Mouse (Mus musculus): ENCODE data around the gene Plcxd3. TPM values are rescaled to one million over a fixed set of nuclear protein-coding genes. Genes with fewer than 3 reads are reported as not detected.
A peak's percentile ranks its signal among the peaks of the same experiment; 100 is the strongest.

Plcxd3 gene
- polyA plus RNA-seq, 1 experiment from 2014 or later: 3.6 TPM

DNA sequence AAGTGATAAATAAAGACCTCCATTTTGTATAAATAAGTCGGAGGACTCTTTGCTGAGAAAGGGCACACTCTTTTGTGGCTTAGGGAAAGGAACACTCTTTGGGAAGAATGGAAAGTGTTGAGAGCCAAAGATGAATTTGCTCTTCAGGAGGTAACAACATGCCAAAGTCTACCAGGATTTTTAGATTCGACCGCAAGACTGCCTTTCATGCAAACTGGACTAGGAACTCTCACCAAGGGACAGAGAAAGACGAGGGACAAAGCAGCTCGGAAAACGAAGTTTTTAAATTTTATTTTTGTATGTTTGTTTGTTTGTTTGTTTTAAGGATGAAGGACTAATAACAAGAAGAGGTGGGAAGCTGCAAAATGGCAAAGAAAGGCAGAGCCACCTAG is 264 bp upstream of the Plcxd3 start:
- Histone ChIP-seq H3K36me3 (ENCODE audit: control insufficient read depth, insufficient read depth, low read length) (no peaks in the 10 kb centered on the region), H3K4me3 (ENCODE audit: low read depth, low read length) (peak overlapping the region; percentile 43), H3K4me2 (ENCODE audit: low read depth, low read length) (peak overlapping the region; percentile 59), H3K9me3 (ENCODE audit: control insufficient read depth, low read length) (no peaks in the 10 kb centered on the region), H3K27me3 (replicated peaks; ENCODE audit: control insufficient read depth, insufficient read depth, low read length) (peaks cover 5% of the 10 kb centered on the region; the same call in 1 of the 2 replicates), H3K4me1 (ENCODE audit: control insufficient read depth, insufficient read depth, low read length) (no peaks in the 10 kb centered on the region), H3K9ac (ENCODE audit: low read depth, low read length) (peak overlapping the region; percentile 38; the same call in 1 of the 2 replicates), H3K27ac (replicated peaks; ENCODE audit: low read depth, low read length) (no peak overlapping the region)
- ATAC-seq (ENCODE audit: low read depth): no peak
- WGBS: 25% methylated on average over 6 of the region's 6 CpGs
- no peak for DNase-seq (ENCODE audit: low spot score)

DNA sequence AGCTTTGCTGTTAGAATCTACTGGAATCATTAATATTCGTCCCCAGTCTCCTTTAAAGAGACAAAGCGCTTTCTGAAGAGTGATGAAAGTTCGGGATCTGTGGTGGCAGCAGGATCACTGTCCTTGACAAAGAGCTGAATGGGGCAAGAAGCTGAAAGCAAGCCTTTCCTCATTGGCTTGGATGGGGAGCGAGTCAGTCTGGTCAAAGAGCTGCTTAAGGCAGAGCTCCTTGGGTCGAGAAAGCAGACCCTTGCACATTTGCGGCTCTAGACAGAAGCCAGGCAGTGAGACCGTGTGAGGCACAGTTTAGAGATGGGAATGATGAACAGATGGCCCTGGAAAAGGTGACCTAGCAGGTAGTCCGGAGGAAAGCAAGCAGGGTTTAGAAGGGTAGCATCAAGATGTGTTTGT is 935 bp downstream of the Plcxd3 start:
- H3K27ac ChIP-seq (replicated peaks; ENCODE audit: low read depth, low read length): no peak overlapping the region
- H3K36me3 ChIP-seq (ENCODE audit: control insufficient read depth, insufficient read depth, low read length): no peaks in the 10 kb centered on the region
- 15% methylated on average over 8 of the region's 8 CpGs for WGBS
- H3K9ac ChIP-seq (ENCODE audit: low read depth, low read length): no peak overlapping the region
- H3K4me1 ChIP-seq (ENCODE audit: control insufficient read depth, insufficient read depth, low read length): no peaks in the 10 kb centered on the region
- no peaks in the 10 kb centered on the region for H3K9me3 ChIP-seq (ENCODE audit: control insufficient read depth, low read length)
- peaks cover 5% of the 10 kb centered on the region; the same call in 1 of the 2 replicates for H3K27me3 ChIP-seq (replicated peaks; ENCODE audit: control insufficient read depth, insufficient read depth, low read length)
- DNase-seq (ENCODE audit: low spot score) (peak; percentile 1), ATAC-seq (ENCODE audit: low read depth) (no peak)
- H3K4me3 ChIP-seq (ENCODE audit: low read depth, low read length): peak overlapping the region; percentile 43
- H3K4me2 ChIP-seq (ENCODE audit: low read depth, low read length): peak overlapping the region; percentile 59

DNA sequence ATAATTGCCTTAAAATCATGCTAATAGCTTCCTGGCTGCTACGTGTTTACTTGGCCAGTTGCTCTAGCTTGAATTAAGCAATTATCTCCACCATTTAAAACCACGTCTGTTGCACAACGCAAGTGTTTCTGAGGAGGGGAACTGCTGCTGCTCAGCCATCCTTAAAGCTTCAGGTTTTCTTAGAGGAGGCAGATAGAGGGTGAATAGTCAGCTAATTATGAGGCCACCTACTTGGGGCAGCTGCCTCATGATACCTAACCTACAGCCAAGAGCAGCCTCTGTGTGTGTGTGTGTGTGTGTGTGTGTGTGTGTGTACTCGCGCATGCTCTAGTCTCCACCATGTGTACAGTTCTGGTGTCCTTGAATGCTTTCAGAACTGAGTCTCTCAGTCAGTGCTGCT is 3.5 kb downstream of the Plcxd3 start:
- Histone ChIP-seq H3K27ac (replicated peaks; ENCODE audit: low read depth, low read length) (no peak overlapping the region), H3K9ac (ENCODE audit: low read depth, low read length) (no peak overlapping the region), H3K4me1 (ENCODE audit: control insufficient read depth, insufficient read depth, low read length) (no peaks in the 10 kb centered on the region), H3K9me3 (ENCODE audit: control insufficient read depth, low read length) (no peaks in the 10 kb centered on the region), H3K4me3 (ENCODE audit: low read depth, low read length) (no peak overlapping the region), H3K27me3 (replicated peaks; ENCODE audit: control insufficient read depth, insufficient read depth, low read length) (peaks cover 5% of the 10 kb centered on the region; the same call in 1 of the 2 replicates), H3K36me3 (ENCODE audit: control insufficient read depth, insufficient read depth, low read length) (no peaks in the 10 kb centered on the region), H3K4me2 (ENCODE audit: low read depth, low read length) (no peak overlapping the region)
- DNase-seq (ENCODE audit: low spot score): no peak
- WGBS: 58% methylated on average over 5 of the region's 5 CpGs
- no peak for ATAC-seq (ENCODE audit: low read depth)

DNA sequence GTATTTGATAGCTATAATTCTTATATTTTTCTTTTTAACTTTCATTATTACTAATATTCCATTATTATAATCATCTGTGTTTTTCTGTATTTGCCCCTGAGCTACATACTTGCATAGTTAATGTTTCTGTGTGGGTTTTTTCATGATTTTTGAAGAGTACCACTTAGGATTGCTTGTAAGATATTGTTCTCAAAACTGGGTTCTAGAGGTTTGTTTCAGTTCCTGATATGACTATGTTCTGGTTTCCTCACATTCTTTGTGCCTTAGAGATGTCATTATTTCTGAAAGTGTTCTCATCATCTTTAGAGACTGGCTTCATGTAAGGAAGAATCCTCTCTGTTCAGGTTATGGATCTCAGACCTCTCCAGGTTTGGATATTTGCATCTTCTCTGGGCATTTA is 12.5 kb downstream of the Plcxd3 start:
- H3K27me3 ChIP-seq (replicated peaks; ENCODE audit: control insufficient read depth, insufficient read depth, low read length): no peaks in the 10 kb centered on the region
- no peak overlapping the region for H3K9ac ChIP-seq (ENCODE audit: low read depth, low read length)
- ATAC-seq (ENCODE audit: low read depth) (no peak), DNase-seq (ENCODE audit: low spot score) (no peak)
- no peak overlapping the region for H3K27ac ChIP-seq (replicated peaks; ENCODE audit: low read depth, low read length)
- H3K4me2 ChIP-seq (ENCODE audit: low read depth, low read length): no peak overlapping the region
- no peaks in the 10 kb centered on the region for H3K9me3 ChIP-seq (ENCODE audit: control insufficient read depth, low read length)
- H3K4me3 ChIP-seq (ENCODE audit: low read depth, low read length): no peak overlapping the region
- H3K36me3 ChIP-seq (ENCODE audit: control insufficient read depth, insufficient read depth, low read length): no peaks in the 10 kb centered on the region
- no peaks in the 10 kb centered on the region for H3K4me1 ChIP-seq (ENCODE audit: control insufficient read depth, insufficient read depth, low read length)

DNA sequence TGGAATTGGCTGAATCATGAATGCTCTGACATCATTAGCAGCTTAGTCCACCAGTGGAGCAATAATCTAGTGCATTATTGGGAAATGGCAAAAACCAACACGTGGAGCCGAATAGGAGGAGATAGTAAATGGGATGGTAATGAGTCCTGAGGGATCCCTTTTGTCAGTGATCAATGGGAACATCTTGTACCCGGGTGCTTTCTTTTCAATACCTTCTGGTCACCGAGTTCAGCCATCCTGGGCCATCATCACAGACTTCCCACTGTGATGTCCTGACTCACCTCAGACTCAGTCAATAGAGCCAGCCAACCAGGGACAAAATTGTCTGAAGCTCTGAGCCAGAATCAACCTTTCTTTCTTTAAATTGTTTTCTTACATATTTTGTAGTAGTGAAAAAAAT is 24.8 kb downstream of the Plcxd3 start:
- H3K4me2 ChIP-seq (ENCODE audit: low read depth, low read length): no peak overlapping the region
- H3K27ac ChIP-seq (replicated peaks; ENCODE audit: low read depth, low read length): no peak overlapping the region
- ATAC-seq (ENCODE audit: low read depth) (no peak), DNase-seq (ENCODE audit: low spot score) (no peak)
- no peaks in the 10 kb centered on the region for H3K4me1 ChIP-seq (ENCODE audit: control insufficient read depth, insufficient read depth, low read length)
- H3K36me3 ChIP-seq (ENCODE audit: control insufficient read depth, insufficient read depth, low read length): no peaks in the 10 kb centered on the region
- no peaks in the 10 kb centered on the region for H3K27me3 ChIP-seq (replicated peaks; ENCODE audit: control insufficient read depth, insufficient read depth, low read length)
- WGBS: 71% methylated on average over 4 of the region's 4 CpGs
- no peak overlapping the region for H3K9ac ChIP-seq (ENCODE audit: low read depth, low read length)
- no peaks in the 10 kb centered on the region for H3K9me3 ChIP-seq (ENCODE audit: control insufficient read depth, low read length)
- H3K4me3 ChIP-seq (ENCODE audit: low read depth, low read length): no peak overlapping the region

DNA sequence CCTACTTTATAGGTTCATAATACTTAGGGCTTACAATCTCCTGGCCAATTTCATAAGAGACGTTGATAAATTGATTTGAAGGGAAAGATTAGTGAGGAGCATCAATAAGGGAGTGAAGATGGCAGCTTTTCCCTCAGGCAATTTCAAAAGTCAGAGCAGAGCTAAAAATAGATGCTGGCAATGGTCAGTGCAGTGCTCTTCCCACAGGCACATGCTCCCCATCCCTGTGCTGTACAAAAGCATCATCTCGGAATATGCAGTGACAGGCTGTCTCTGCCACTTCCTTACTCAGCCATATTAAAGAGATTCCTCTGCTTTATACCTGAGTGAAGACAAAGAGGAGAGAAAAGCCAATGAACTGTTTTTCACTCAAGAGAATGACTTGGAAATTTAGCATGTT is 36.0 kb downstream of the Plcxd3 start:
- Histone ChIP-seq H3K36me3 (ENCODE audit: control insufficient read depth, insufficient read depth, low read length) (no peaks in the 10 kb centered on the region), H3K27ac (replicated peaks; ENCODE audit: low read depth, low read length) (no peak overlapping the region), H3K9ac (ENCODE audit: low read depth, low read length) (no peak overlapping the region), H3K27me3 (replicated peaks; ENCODE audit: control insufficient read depth, insufficient read depth, low read length) (no peaks in the 10 kb centered on the region), H3K4me1 (ENCODE audit: control insufficient read depth, insufficient read depth, low read length) (no peaks in the 10 kb centered on the region), H3K4me2 (ENCODE audit: low read depth, low read length) (no peak overlapping the region), H3K4me3 (ENCODE audit: low read depth, low read length) (no peak overlapping the region), H3K9me3 (ENCODE audit: control insufficient read depth, low read length) (no peaks in the 10 kb centered on the region)
- no peak for DNase-seq (ENCODE audit: low spot score)
- ATAC-seq (ENCODE audit: low read depth): no peak
- 44% methylated on average over 2 of the region's 2 CpGs for WGBS

DNA sequence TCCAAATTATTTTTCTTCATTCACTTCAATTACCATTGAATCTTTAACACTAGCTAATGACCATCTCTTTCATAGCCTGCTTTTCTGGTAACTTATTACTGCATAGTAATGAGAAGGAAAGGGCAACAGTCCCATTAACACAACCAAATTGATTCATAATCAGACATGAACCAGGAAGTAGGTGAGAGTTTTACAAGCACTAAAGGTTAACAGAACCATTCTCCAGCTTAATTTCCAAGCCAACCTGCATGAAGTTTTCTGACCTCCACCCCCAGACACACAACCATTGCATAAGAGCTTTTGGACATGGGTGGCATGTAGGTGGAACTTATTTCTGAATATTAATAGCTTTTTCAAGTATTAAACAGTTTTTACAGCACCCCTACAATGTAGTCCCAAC is 64.8 kb downstream of the Plcxd3 start:
- DNase-seq (ENCODE audit: low spot score) (no peak), ATAC-seq (ENCODE audit: low read depth) (no peak)

DNA sequence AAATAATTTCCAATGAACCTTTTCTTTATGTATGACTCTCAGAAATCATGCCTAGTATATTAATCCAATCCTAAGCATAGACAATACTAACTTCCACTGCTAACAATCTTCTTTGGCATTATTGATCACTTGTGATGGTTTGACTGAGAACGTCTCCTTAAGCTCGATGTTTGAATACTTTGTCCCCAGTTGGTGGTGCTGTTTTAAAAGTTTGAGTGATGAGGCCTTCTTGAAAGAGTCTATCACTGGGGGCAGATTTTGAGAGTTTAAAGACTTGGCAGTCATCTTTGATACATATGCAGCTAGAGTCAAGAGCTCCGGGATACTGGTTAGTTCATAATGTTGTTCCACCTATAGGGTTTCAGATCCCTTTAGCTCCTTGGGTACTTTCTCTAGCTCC is 120.9 kb downstream of the Plcxd3 start:
- no peaks in the 10 kb centered on the region for H3K36me3 ChIP-seq (ENCODE audit: control insufficient read depth, insufficient read depth, low read length)
- no peak overlapping the region for H3K4me2 ChIP-seq (ENCODE audit: low read depth, low read length)
- H3K9me3 ChIP-seq (ENCODE audit: control insufficient read depth, low read length): no peaks in the 10 kb centered on the region
- no peak overlapping the region for H3K27ac ChIP-seq (replicated peaks; ENCODE audit: low read depth, low read length)
- no peaks in the 10 kb centered on the region for H3K4me1 ChIP-seq (ENCODE audit: control insufficient read depth, insufficient read depth, low read length)
- H3K27me3 ChIP-seq (replicated peaks; ENCODE audit: control insufficient read depth, insufficient read depth, low read length): no peaks in the 10 kb centered on the region
- WGBS: 78% methylated on average over 3 of the region's 3 CpGs
- H3K4me3 ChIP-seq (ENCODE audit: low read depth, low read length): no peak overlapping the region
- H3K9ac ChIP-seq (ENCODE audit: low read depth, low read length): no peak overlapping the region
- DNase-seq (ENCODE audit: low spot score): no peak
- no peak for ATAC-seq (ENCODE audit: low read depth)

More for the DNA sequence above, 64.8 kb downstream of the Plcxd3 start:
- Histone ChIP-seq H3K27me3 (replicated peaks; ENCODE audit: control insufficient read depth, insufficient read depth, low read length) (no peaks in the 10 kb centered on the region), H3K4me1 (ENCODE audit: control insufficient read depth, insufficient read depth, low read length) (no peaks in the 10 kb centered on the region), H3K9ac (ENCODE audit: low read depth, low read length) (no peak overlapping the region), H3K36me3 (ENCODE audit: control insufficient read depth, insufficient read depth, low read length) (no peaks in the 10 kb centered on the region), H3K4me2 (ENCODE audit: low read depth, low read length) (no peak overlapping the region), H3K27ac (replicated peaks; ENCODE audit: low read depth, low read length) (no peak overlapping the region), H3K9me3 (ENCODE audit: control insufficient read depth, low read length) (no peaks in the 10 kb centered on the region), H3K4me3 (ENCODE audit: low read depth, low read length) (no peak overlapping the region)

DNA sequence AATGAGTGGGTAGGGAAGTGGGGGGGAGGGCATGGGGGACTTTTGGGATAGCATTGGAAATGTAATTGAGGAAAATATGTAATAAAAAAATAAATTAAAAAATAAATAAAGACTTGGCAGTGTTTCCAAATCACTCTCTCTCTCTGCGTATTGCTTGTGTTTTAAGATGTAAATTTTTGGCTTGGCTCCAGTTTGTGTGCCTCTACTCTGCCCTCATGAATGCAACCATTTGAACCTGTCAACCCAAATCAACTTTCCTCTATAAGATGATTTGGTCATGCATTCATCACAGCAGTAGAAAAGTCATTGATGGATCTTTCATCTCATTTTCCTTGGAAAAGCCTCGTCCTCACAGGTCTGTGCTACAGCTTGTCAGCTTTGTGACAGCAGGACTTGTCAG is 121.7 kb downstream of the Plcxd3 start:
- DNase-seq (ENCODE audit: low spot score): peak; percentile 20
- no peak overlapping the region for H3K9ac ChIP-seq (ENCODE audit: low read depth, low read length)
- H3K27ac ChIP-seq (replicated peaks; ENCODE audit: low read depth, low read length): no peak overlapping the region
- H3K27me3 ChIP-seq (replicated peaks; ENCODE audit: control insufficient read depth, insufficient read depth, low read length): no peaks in the 10 kb centered on the region
- no peak for ATAC-seq (ENCODE audit: low read depth)
- 62% methylated on average over 2 of the region's 2 CpGs for WGBS
- no peaks in the 10 kb centered on the region for H3K36me3 ChIP-seq (ENCODE audit: control insufficient read depth, insufficient read depth, low read length)
- H3K4me2 ChIP-seq (ENCODE audit: low read depth, low read length): no peak overlapping the region
- no peaks in the 10 kb centered on the region for H3K9me3 ChIP-seq (ENCODE audit: control insufficient read depth, low read length)
- H3K4me3 ChIP-seq (ENCODE audit: low read depth, low read length): no peak overlapping the region
- H3K4me1 ChIP-seq (ENCODE audit: control insufficient read depth, insufficient read depth, low read length): no peaks in the 10 kb centered on the region
